ENCODE assay signal across 8 mouse cellular contexts in genomic region chr11:115071631-115072294, GRCm38 (mm10). TPM values are rescaled to one million over a fixed set of nuclear protein-coding genes. Genes with fewer than 3 reads are reported as not detected.
DNase-seq lines count a peak whose midpoint lies in the region; ATAC-seq and TF ChIP-seq lines count a peak whose summit lies in the region.

No protein-coding gene starts in this region.

- peak overlapping the region; percentile 26 for H3K4me2 ChIP-seq in heart, embryonic 12.5 days
- peak overlapping the region; percentile 32 for H3K4me2 ChIP-seq in kidney, embryonic 14.5 days (replicated peaks; ENCODE audit: low read depth, low read length)

- peak; percentile 82 for DNase-seq in adrenal gland, adult 2 months
- peak; percentile 32 for DNase-seq in embryonic facial prominence, embryonic 10.5 days (ENCODE audit: low spot score)
- peak; percentile 49 for DNase-seq in lung, postnatal 14 days
- DNase-seq in thymus, postnatal 36 days, result no peak
- no peak for DNase-seq in thymus, postnatal 25 days

- peaks cover 35% of the 10 kb centered on the region for H3K27me3 ChIP-seq in embryonic facial prominence, embryonic 10.5 days (replicated peaks; ENCODE audit: low read depth, poor library complexity, severe bottlenecking)
- H3K27me3 ChIP-seq in heart, embryonic 12.5 days (replicated peaks), result 0 out of 2 replicates have a peak, but pooled peaks cover 4% of the 10 kb centered on the region
- no peaks in the 10 kb centered on the region for H3K27me3 ChIP-seq in kidney, embryonic 14.5 days (ENCODE audit: control insufficient read depth, insufficient read depth, low read length)
- 0 out of 2 replicates have a peak, but pooled peaks cover 5% of the 10 kb centered on the region for H3K27me3 ChIP-seq in small intestine, adult 2 months (ENCODE audit: control insufficient read depth, insufficient read depth, low read length)

- no peak overlapping the region for H3K9ac ChIP-seq in heart, embryonic 12.5 days
- H3K9ac ChIP-seq in kidney, embryonic 14.5 days (ENCODE audit: low read depth, low read length), result no peak overlapping the region

- no peak for TF ChIP-seq POLR2A in small intestine, adult 2 months (IDR thresholded peaks at IDR 0.05; ENCODE audit: low read depth, low read length)

- peaks cover 21% of the 10 kb centered on the region for H3K4me1 ChIP-seq in embryonic facial prominence, embryonic 10.5 days
- peaks cover 12% of the 10 kb centered on the region for H3K4me1 ChIP-seq in heart, embryonic 12.5 days (replicated peaks)
- H3K4me1 ChIP-seq in kidney, embryonic 14.5 days (ENCODE audit: control insufficient read depth, insufficient read depth, low read length), result peaks cover 9% of the 10 kb centered on the region
- peaks cover 7% of the 10 kb centered on the region for H3K4me1 ChIP-seq in small intestine, adult 2 months (ENCODE audit: control insufficient read depth, insufficient read depth, insufficient read length, low read length)

- no peaks in the 10 kb centered on the region for H3K36me3 ChIP-seq in embryonic facial prominence, embryonic 10.5 days (replicated peaks)
- H3K36me3 ChIP-seq in heart, embryonic 12.5 days, result no peaks in the 10 kb centered on the region
- H3K36me3 ChIP-seq in kidney, embryonic 14.5 days (ENCODE audit: control insufficient read depth, insufficient read depth, low read length), result no peaks in the 10 kb centered on the region
- no peaks in the 10 kb centered on the region for H3K36me3 ChIP-seq in small intestine, adult 2 months (ENCODE audit: control insufficient read depth, insufficient read depth, low read length)

- peak overlapping the region; percentile 33 for H3K4me3 ChIP-seq in embryonic facial prominence, embryonic 10.5 days
- H3K4me3 ChIP-seq in heart, embryonic 12.5 days, result no peak overlapping the region
- H3K4me3 ChIP-seq in kidney, embryonic 14.5 days (ENCODE audit: low read length), result no peak overlapping the region
- no peak overlapping the region for H3K4me3 ChIP-seq in small intestine, adult 2 months (ENCODE audit: low read depth, low read length)

- no peak for TF ChIP-seq CTCF in small intestine, adult 2 months (IDR thresholded peaks at IDR 0.05; ENCODE audit: extremely low read depth, insufficient read length, insufficient replicate concordance, low read depth, low read length)

- peak overlapping the region; percentile 66 for H3K27ac ChIP-seq in embryonic facial prominence, embryonic 10.5 days (replicated peaks)
- no peak overlapping the region for H3K27ac ChIP-seq in heart, embryonic 12.5 days (ENCODE audit: poor library complexity, severe bottlenecking)
- H3K27ac ChIP-seq in kidney, embryonic 14.5 days (ENCODE audit: low read depth, low read length), result peak overlapping the region; percentile 56; the same call in 1 of the 2 replicates
- peak overlapping the region; percentile 8; the same call in 1 of the 2 replicates for H3K27ac ChIP-seq in small intestine, adult 2 months (ENCODE audit: insufficient read depth, low read depth, low read length)

- WGBS in embryonic facial prominence, embryonic 10.5 days, result 22% methylated on average over 14 of the region's 14 CpGs
- 27% methylated on average over 14 of the region's 14 CpGs for WGBS in heart, embryonic 12.5 days
- WGBS in kidney, embryonic 14.5 days, result 10% methylated on average over 14 of the region's 14 CpGs
- 16% methylated on average over 14 of the region's 14 CpGs for WGBS in small intestine, adult 2 months

- no peak for ATAC-seq in heart, embryonic 12.5 days (ENCODE audit: insufficient number of reproducible peaks, low FRiP score)
- ATAC-seq in kidney, embryonic 14.5 days (ENCODE audit: low FRiP score, low TSS enrichment), result peak; percentile 79

- no peaks in the 10 kb centered on the region for H3K9me3 ChIP-seq in embryonic facial prominence, embryonic 10.5 days
- no peaks in the 10 kb centered on the region for H3K9me3 ChIP-seq in heart, embryonic 12.5 days (replicated peaks)
- H3K9me3 ChIP-seq in kidney, embryonic 14.5 days (ENCODE audit: control insufficient read depth, low read length), result no peaks in the 10 kb centered on the region

RNA-seq across cellular contexts. Expression of gene Cd300e, which starts 9.8 kb away (rescaled TPM):
- under 1 TPM; 0.78 to 0.86 TPM for total RNA-seq in adrenal gland, adult 2 months (2021)
- polyA plus RNA-seq in adrenal gland, adult 2 months (2012; rRNA removed), result 0.04 TPM in 1 of 2 replicates, not detected in the other
- not detected in 2 replicates for polyA plus RNA-seq in embryonic facial prominence, embryonic 10.5 days (2016; fragmentation: Nextera tagmentation; extraction: Ambion mirVana)
- polyA plus RNA-seq in heart, embryonic 12.5 days (2016; fragmentation: Nextera tagmentation; extraction: Ambion mirVana), result not detected in 2 replicates
- polyA plus RNA-seq in kidney, embryonic 14.5 days (2014; fragmentation: Nextera tagmentation; extraction: Ambion mirVana), result not detected in 2 replicates
- polyA plus RNA-seq in small intestine, adult 2 months (2012; rRNA removed), result 0.22 and 0.52 TPM in 2 replicates

RNA-seq across cellular contexts. Expression of gene Rab37, which starts 19.5 kb away (rescaled TPM):
- total RNA-seq in adrenal gland, adult 2 months (2021), result under 1 TPM; 0.55 to 0.58 TPM
- 0.15 and 0.36 TPM in 2 replicates for polyA plus RNA-seq in adrenal gland, adult 2 months (2012; rRNA removed)
- polyA plus RNA-seq in embryonic facial prominence, embryonic 10.5 days (2016; fragmentation: Nextera tagmentation; extraction: Ambion mirVana), result 1.2 and 2.2 TPM in 2 replicates
- 1.8 TPM in 2 replicates for polyA plus RNA-seq in heart, embryonic 12.5 days (2016; fragmentation: Nextera tagmentation; extraction: Ambion mirVana)
- 0.96 and 1.2 TPM in 2 replicates for polyA plus RNA-seq in kidney, embryonic 14.5 days (2014; fragmentation: Nextera tagmentation; extraction: Ambion mirVana)
- polyA plus RNA-seq in small intestine, adult 2 months (2012; rRNA removed), result 0.91 and 2.2 TPM in 2 replicates

RNA-seq across cellular contexts. Expression of gene Cd300ld3, which starts 23.6 kb away (rescaled TPM):
- 10 to 100 TPM in 1 of 2 experiments, 1 to 10 TPM in 1; 4.0 to 10.5 TPM for total RNA-seq in adrenal gland, adult 2 months (2021)
- 10.6 and 11.2 TPM in 2 replicates for polyA plus RNA-seq in adrenal gland, adult 2 months (2012; rRNA removed)
- polyA plus RNA-seq in embryonic facial prominence, embryonic 10.5 days (2016; fragmentation: Nextera tagmentation; extraction: Ambion mirVana), result not detected in 2 replicates
- not detected in 2 replicates for polyA plus RNA-seq in heart, embryonic 12.5 days (2016; fragmentation: Nextera tagmentation; extraction: Ambion mirVana)
- polyA plus RNA-seq in kidney, embryonic 14.5 days (2014; fragmentation: Nextera tagmentation; extraction: Ambion mirVana), result not detected in 2 replicates
- 1.1 TPM in 2 replicates for polyA plus RNA-seq in small intestine, adult 2 months (2012; rRNA removed)

RNA-seq across cellular contexts. Expression of gene Cd300ld5, which starts 34.2 kb away (rescaled TPM):
- 1 to 10 TPM; 5.0 to 8.0 TPM for total RNA-seq in adrenal gland, adult 2 months (2021)
- polyA plus RNA-seq in adrenal gland, adult 2 months (2012; rRNA removed), result 0.49 and 0.68 TPM in 2 replicates
- not detected in 2 replicates for polyA plus RNA-seq in embryonic facial prominence, embryonic 10.5 days (2016; fragmentation: Nextera tagmentation; extraction: Ambion mirVana)
- polyA plus RNA-seq in heart, embryonic 12.5 days (2016; fragmentation: Nextera tagmentation; extraction: Ambion mirVana), result not detected in 2 replicates
- not detected in 2 replicates for polyA plus RNA-seq in kidney, embryonic 14.5 days (2014; fragmentation: Nextera tagmentation; extraction: Ambion mirVana)
- polyA plus RNA-seq in small intestine, adult 2 months (2012; rRNA removed), result 0.85 TPM in 1 of 2 replicates, not detected in the other

RNA-seq across cellular contexts. Expression of gene Cd300ld4, which starts 45.0 kb away (rescaled TPM):
- total RNA-seq in adrenal gland, adult 2 months (2021), result not detected
- 0.21 TPM in 1 of 2 replicates, not detected in the other for polyA plus RNA-seq in adrenal gland, adult 2 months (2012; rRNA removed)
- not detected in 2 replicates for polyA plus RNA-seq in embryonic facial prominence, embryonic 10.5 days (2016; fragmentation: Nextera tagmentation; extraction: Ambion mirVana)
- polyA plus RNA-seq in heart, embryonic 12.5 days (2016; fragmentation: Nextera tagmentation; extraction: Ambion mirVana), result not detected in 2 replicates
- polyA plus RNA-seq in kidney, embryonic 14.5 days (2014; fragmentation: Nextera tagmentation; extraction: Ambion mirVana), result not detected in 2 replicates
- 0.20 TPM in 1 of 2 replicates, not detected in the other for polyA plus RNA-seq in small intestine, adult 2 months (2012; rRNA removed)

Comparison
In these comparisons a context has a peak if more than half of its experiments do, and no peak if none do; other contexts are left out.
1. DNase-seq: peak in adrenal gland, adult 2 months (single experiment), embryonic facial prominence, embryonic 10.5 days (single experiment) and lung, postnatal 14 days (single experiment); none in thymus, postnatal 36 days (0 of 2) and thymus, postnatal 25 days (single experiment).